ENCODE assay signal across 20 mouse cellular contexts in genomic region chr12:102311454-102311853, GRCm38 (mm10). TPM values are rescaled to one million over a fixed set of nuclear protein-coding genes. Genes with fewer than 3 reads are reported as not detected.
DNase-seq lines count a peak whose midpoint lies in the region.
"Had no signal": no experiment of that assay in that cellular context is flagged by ENCODE, and none has a peak within 500 bp of the region (broad histone marks: within the 10 kb centered on the region; RNA-seq: fewer than 3 reads in every experiment).

No protein-coding gene starts in this region.

- 84% methylated on average over 5 of the region's 5 CpGs for WGBS in heart, embryonic 10.5 days

- DNase-seq in heart, adult 11 months, result peak; percentile 96
- no peak for DNase-seq in heart, embryonic 10.5 days (ENCODE audit: low spot score)
- peak; percentile 36 for DNase-seq in heart, postnatal 4 days
- DNase-seq in heart, postnatal 36 days, result no peak
- DNase-seq in kidney, postnatal 25 days, result peak; percentile 52 to 76
- no peak for DNase-seq in kidney, adult 9 months
- peak; percentile 82 for DNase-seq in 416B (ENCODE audit: low read depth)
- no peak for DNase-seq in ovary, postnatal 10 days (ENCODE audit: low spot score)
- DNase-seq: adrenal gland, adult 2 months; adrenal gland, postnatal 25 days; cerebellum, adult 2 months; cerebellum, postnatal 10 days; forebrain, postnatal 0 days had no signal

- intact Hi-C loops in heart, postnatal 36 days (cut with DNase I), result no loop called here

- H3K36me3 ChIP-seq in heart, embryonic 10.5 days, result peaks cover 19% of the 10 kb centered on the region

- no peak overlapping the region for H3K27ac ChIP-seq in heart, embryonic 10.5 days
- H3K27ac ChIP-seq: embryonic facial prominence, embryonic 10.5 days; forebrain, embryonic 13.5 days; hindbrain, embryonic 10.5 days; hindbrain, embryonic 14.5 days; intestine, embryonic 15.5 days had no signal

- no peaks in the 10 kb centered on the region for H3K9me3 ChIP-seq in heart, embryonic 10.5 days
- H3K9me3 ChIP-seq: embryonic facial prominence, embryonic 10.5 days; forebrain, embryonic 13.5 days; intestine, embryonic 15.5 days had no signal

- H3K4me1 ChIP-seq in heart, embryonic 10.5 days, result peaks cover 24% of the 10 kb centered on the region
- H3K4me1 ChIP-seq: embryonic facial prominence, embryonic 10.5 days had no signal

- no peaks in the 10 kb centered on the region for H3K27me3 ChIP-seq in heart, embryonic 10.5 days (ENCODE audit: insufficient read depth, poor library complexity, severe bottlenecking)
- H3K27me3 ChIP-seq: CH12.LX; forebrain, embryonic 13.5 days; heart, embryonic 12.5 days; intestine, embryonic 15.5 days had no signal

- no peak overlapping the region for H3K4me3 ChIP-seq in heart, embryonic 10.5 days
- H3K4me3 ChIP-seq: embryonic facial prominence, embryonic 10.5 days; forebrain, embryonic 13.5 days; heart, embryonic 12.5 days; hindbrain, embryonic 10.5 days; intestine, embryonic 15.5 days had no signal

RNA-seq across cellular contexts. Expression of gene Rin3, which starts 28.6 kb away (rescaled TPM):
- 8.9 and 9.0 TPM in 2 replicates for polyA plus RNA-seq in heart, embryonic 10.5 days (2016; fragmentation: Nextera tagmentation; extraction: Ambion mirVana)
- total RNA-seq in heart, postnatal 4 days (2021), result 10 to 100 TPM; 21.1 to 21.5 TPM
- total RNA-seq in heart, postnatal 36 days (2021), result 10 to 100 TPM; 13.7 to 21.0 TPM

Comparison
In these comparisons a context has a peak if more than half of its experiments do, and no peak if none do; other contexts are left out.
1. DNase-seq: peak in heart, adult 11 months (single experiment), heart, postnatal 4 days (single experiment), kidney, postnatal 25 days (2 of 2) and 416B (single experiment); none in heart, embryonic 10.5 days (single experiment), heart, postnatal 36 days (0 of 2), kidney, adult 9 months (single experiment) and ovary, postnatal 10 days (single experiment).